Mouse (Mus musculus) liver, embryonic 14.5 days (tissue): Measurements from ENCODE around the gene B3gat2. TPM values are rescaled to one million over a fixed set of nuclear protein-coding genes. Genes with fewer than 3 reads are reported as not detected.

Experiments
- ATAC-seq: fragments of 200-750 bp; cut with Nextera tagmentation; 2 replicates; pipeline ENCODE4 v1.8.0; 2017; ENCODE audit warnings: moderate number of reproducible peaks, mild to moderate bottlenecking, moderate library complexity; ENCODE audit not compliant: insufficient read depth
- DNase-seq, 3 experiments: peaks; one replicate each; pipeline ENCODE4 v3.0.0-alpha.2; 2012 to 2013; ENCODE audit warnings: low read depth in 3 of 3, low spot score in 3 of 3
- H3K27ac ChIP-seq: fragments of 300-500 bp; sonication (generic); 2 replicates; pipeline ENCODE4 v1.5.1; 2014; ENCODE audit warnings: moderate library complexity, mild to moderate bottlenecking, control low read depth, inconsistent platforms
- H3K27me3 ChIP-seq: fragments of 300-500 bp; sonication (generic); 2 replicates; pipeline ENCODE4 v1.6.1; 2014; ENCODE audit warnings: mild to moderate bottlenecking, low read length, moderate library complexity; ENCODE audit not compliant: control insufficient read depth, insufficient read depth
- H3K36me3 ChIP-seq: fragments of 300-500 bp; sonication (generic); replicated peaks from 2 replicates; pipeline ENCODE4 v1.6.1; 2014; ENCODE audit warnings: low read depth; ENCODE audit not compliant: control insufficient read depth, insufficient read depth
- H3K4me1 ChIP-seq, 2 experiments: fragments of 200-500 bp in 1 of 2; fragments of 300-500 bp in 1 of 2; sonication (generic) in 1 of 2; replicated peaks; 2 replicates each; pipeline ENCODE4 v1.6.1; 2012 to 2014; ENCODE audit warnings: antibody characterized with exemption in 1 of 2, inconsistent platforms in 1 of 2, low read length in 1 of 2; ENCODE audit not compliant: control insufficient read depth in 2 of 2, insufficient read depth in 2 of 2
- H3K4me2 ChIP-seq: fragments of 300-500 bp; sonication (generic); 2 replicates; pipeline ENCODE4 v1.6.1; 2014; ENCODE audit warnings: low read depth, mild to moderate bottlenecking, control low read depth, moderate library complexity
- H3K4me3 ChIP-seq, 2 experiments: fragments of 200-500 bp in 1 of 2; fragments of 300-500 bp in 1 of 2; sonication (generic) in 1 of 2; 2 replicates each; pipeline ENCODE4 v1.5.1; 2012 to 2014; ENCODE audit warnings: low read depth in 2 of 2, low read length in 2 of 2, mild to moderate bottlenecking in 2 of 2, control low read depth in 1 of 2, inconsistent platforms in 1 of 2, moderate library complexity in 1 of 2; ENCODE audit not compliant: insufficient read depth in 1 of 2
- H3K9ac ChIP-seq: fragments of 300-500 bp; sonication (generic); replicated peaks from 2 replicates; pipeline ENCODE4 v1.6.1; 2014; ENCODE audit warnings: mild to moderate bottlenecking, control low read depth, moderate library complexity
- H3K9me3 ChIP-seq: fragments of 300-500 bp; sonication (generic); 2 replicates; pipeline ENCODE4 v1.6.1; 2016; ENCODE audit warnings: low read length, mixed read lengths; ENCODE audit not compliant: control insufficient read depth
- CTCF ChIP-seq: IDR thresholded peaks from 2 replicates; pipeline ENCODE4 v1.5.1; 2016; ENCODE audit warnings: antibody characterized with exemption, low read depth, control low read depth
- EP300 ChIP-seq: IDR thresholded peaks from 2 replicates; pipeline ENCODE4 v1.6.1; 2016; ENCODE audit warnings: antibody characterized with exemption, low read depth
- WGBS: fragments of 180-500 bp; shearing (Covaris S2); extraction: QIAGEN DNeasy Blood & Tissue Kit; methylation state at CpG from one replicate; pipeline ENCODE4 v1.1.7; 2014; ENCODE audit not compliant: insufficient replicate concordance; 5-methylcytosine and 5-hydroxymethylcytosine counted together
- polyA plus RNA-seq, 2 experiments: library from polyadenylated mRNA; depleted of rRNA in 1 of 2; stranded (reverse) in 1 of 2; unstranded in 1 of 2; fragments of >200 nt; fragmentation: Nextera tagmentation in 1 of 2; extraction: Ambion mirVana in 1 of 2; gene quantifications; 2 replicates each; pipeline versions ENCODE4 v1.2.1 to v1.2.3; 2012 to 2014

B3gat2 gene
- polyA plus RNA-seq, 2 experiments: 0.02 to 0.25 TPM

- no peak overlapping the region for H3K4me2 ChIP-seq
- no peaks in the 10 kb centered on the region for H3K4me1 ChIP-seq
- ATAC-seq (no peak), DNase-seq (peak; percentile 7 to 14 (median 7))
- no peaks in the 10 kb centered on the region for H3K9me3 ChIP-seq
- H3K9ac ChIP-seq: no peak overlapping the region
- no peaks in the 10 kb centered on the region for H3K36me3 ChIP-seq
- no peak overlapping the region for H3K27ac ChIP-seq
- no peaks in the 10 kb centered on the region for H3K27me3 ChIP-seq
- H3K4me3 ChIP-seq: no peak overlapping the region
- no peak for TF ChIP-seq EP300
- TF ChIP-seq CTCF: peak; percentile 85
- 37% methylated on average over 11 of the region's 11 CpGs for WGBS
Observed at GRCm38 (mm10) chr1:23792737-23793533, 31.4 kb downstream of the B3gat2 start.

- ATAC-seq: no peak
- TF ChIP-seq CTCF: no peak
- TF ChIP-seq EP300: no peak
- no peaks in the 10 kb centered on the region for H3K4me1 ChIP-seq
- no peak overlapping the region for H3K27ac ChIP-seq
- H3K27me3 ChIP-seq: no peaks in the 10 kb centered on the region
- no peak for DNase-seq
- no peak overlapping the region for H3K4me3 ChIP-seq
- no peaks in the 10 kb centered on the region for H3K9me3 ChIP-seq
- no peaks in the 10 kb centered on the region for H3K36me3 ChIP-seq
- H3K4me2 ChIP-seq: no peak overlapping the region
- no peak overlapping the region for H3K9ac ChIP-seq
- 69% methylated on average over 9 of the region's 9 CpGs for WGBS
Observed at GRCm38 (mm10) chr1:23798306-23798705, 36.8 kb downstream of the B3gat2 start.

- DNase-seq (no peak), ATAC-seq (no peak)
- Histone ChIP-seq H3K36me3 (no peaks in the 10 kb centered on the region), H3K4me3 (no peak overlapping the region), H3K4me2 (no peak overlapping the region), H3K4me1 (no peaks in the 10 kb centered on the region), H3K27me3 (no peaks in the 10 kb centered on the region), H3K9ac (no peak overlapping the region), H3K9me3 (no peaks in the 10 kb centered on the region), H3K27ac (no peak overlapping the region)
- TF ChIP-seq CTCF (no peak), EP300 (no peak)
- WGBS: 64% methylated on average over 5 of the region's 5 CpGs
Observed at GRCm38 (mm10) chr1:23821615-23822014, 60.1 kb downstream of the B3gat2 start.

- peak; percentile 14 to 33 (median 23) for DNase-seq
- Histone ChIP-seq H3K4me2 (no peak overlapping the region), H3K27ac (no peak overlapping the region), H3K9ac (no peak overlapping the region), H3K4me3 (no peak overlapping the region), H3K27me3 (no peaks in the 10 kb centered on the region), H3K9me3 (no peaks in the 10 kb centered on the region), H3K4me1 (no peaks in the 10 kb centered on the region), H3K36me3 (no peaks in the 10 kb centered on the region)
- TF ChIP-seq CTCF (peak; percentile 76), EP300 (no peak)
- WGBS: 28% methylated on average over 13 of the region's 13 CpGs
- no peak for ATAC-seq
Observed at GRCm38 (mm10) chr1:23826887-23827758, 65.6 kb downstream of the B3gat2 start.

GRCm38 (mm10) chr1:23834246-23834645, 72.7 kb downstream of the B3gat2 start:
- Histone ChIP-seq H3K9me3 (no peaks in the 10 kb centered on the region), H3K36me3 (no peaks in the 10 kb centered on the region), H3K27ac (no peak overlapping the region), H3K9ac (no peak overlapping the region), H3K27me3 (no peaks in the 10 kb centered on the region), H3K4me3 (no peak overlapping the region), H3K4me1 (no peaks in the 10 kb centered on the region), H3K4me2 (no peak overlapping the region)
- ATAC-seq (no peak), DNase-seq (no peak)
- 60% methylated on average over 7 of the region's 7 CpGs for WGBS
- TF ChIP-seq EP300: no peak
